Mouse (Mus musculus): ENCODE measurements around the gene Armc7.

The Armc7 gene

GRCm38 (mm10) chr11:115535401-115536037, 60.1 kb downstream of the Armc7 start:
- DNase-seq: peak; percentile 70

- DNase-seq: peak; percentile 99
These were observed 60.7 kb downstream of the Armc7 start, which contains the start of gene Sumo2 for GRCm38 (mm10) chr11:115536038-115536681. TSS of gene Sumo2 (minus strand) at chr11:115536276.

- DNase-seq: no peak
These were observed 61.5 kb downstream of the Armc7 start for GRCm38 (mm10) chr11:115536856-115537568.

GRCm38 (mm10) chr11:115538045-115538444, 62.6 kb downstream of the Armc7 start:
- no peak for DNase-seq

Data from liver (tissue).